Mouse (Mus musculus): Measurements from ENCODE around the gene Cdkn1c.

Gene Cdkn1c

GRCm38 (mm10) chr7:143473347-143474101, 12.7 kb upstream of the Cdkn1c start, which contains the start of gene Slc22a18:
Gene Slc22a18 (plus strand): TSS chr7:143473736.
- no peak for DNase-seq

GRCm38 (mm10) chr7:143469946-143470345, 9.1 kb upstream of the Cdkn1c start:
- DNase-seq: peak; percentile 80 to 88

GRCm38 (mm10) chr7:143467714-143468113, 6.9 kb upstream of the Cdkn1c start:
- no peak for DNase-seq

GRCm38 (mm10) chr7:143466099-143466677, 5.3 kb upstream of the Cdkn1c start:
- DNase-seq: peak; percentile 84 to 88

- DNase-seq: peak in 1 of 2 experiments; percentile 44
Observed at GRCm38 (mm10) chr7:143464811-143465560, 4.1 kb upstream of the Cdkn1c start.

- peak; percentile 85 to 91 for DNase-seq
Observed at GRCm38 (mm10) chr7:143463865-143464415, 3.1 kb upstream of the Cdkn1c start.

- DNase-seq: no peak
Observed at GRCm38 (mm10) chr7:143462516-143462915, 1.7 kb upstream of the Cdkn1c start.

GRCm38 (mm10) chr7:143461920-143462319, 1.1 kb upstream of the Cdkn1c start:
- no peak for DNase-seq

- no peak for DNase-seq
Observed at GRCm38 (mm10) chr7:143461294-143461870, 532 bp upstream of the Cdkn1c start.

GRCm38 (mm10) chr7:143460217-143460834, 524 bp downstream of the Cdkn1c start:
- no peak for DNase-seq

GRCm38 (mm10) chr7:143459332-143460211, 1.3 kb downstream of the Cdkn1c start:
- DNase-seq: peak in 1 of 2 experiments; percentile 21

GRCm38 (mm10) chr7:143458963-143459331, 1.9 kb downstream of the Cdkn1c start:
- DNase-seq: no peak

- DNase-seq: peak; percentile 91
Observed at GRCm38 (mm10) chr7:143447130-143447529, 13.7 kb downstream of the Cdkn1c start.

GRCm38 (mm10) chr7:143445651-143446460, 15.0 kb downstream of the Cdkn1c start:
- DNase-seq: no peak

GRCm38 (mm10) chr7:143444955-143445648, 15.7 kb downstream of the Cdkn1c start:
- no peak for DNase-seq

GRCm38 (mm10) chr7:143444580-143444954, 16.3 kb downstream of the Cdkn1c start:
- DNase-seq: no peak

GRCm38 (mm10) chr7:143438965-143439364, 21.9 kb downstream of the Cdkn1c start:
- DNase-seq: no peak

- DNase-seq: no peak
Observed at GRCm38 (mm10) chr7:143437894-143438581, 22.8 kb downstream of the Cdkn1c start.

- DNase-seq: no peak
Observed at GRCm38 (mm10) chr7:143437231-143437893, 23.5 kb downstream of the Cdkn1c start.
